Mouse (Mus musculus) 416B (cell line): Measurements from ENCODE around the gene Usp49.

ENCODE experiments used
- DNase-seq: peaks from one replicate; pipeline ENCODE4 v3.0.0; 2011; ENCODE audit warnings: low read depth

Usp49 gene

DNA sequence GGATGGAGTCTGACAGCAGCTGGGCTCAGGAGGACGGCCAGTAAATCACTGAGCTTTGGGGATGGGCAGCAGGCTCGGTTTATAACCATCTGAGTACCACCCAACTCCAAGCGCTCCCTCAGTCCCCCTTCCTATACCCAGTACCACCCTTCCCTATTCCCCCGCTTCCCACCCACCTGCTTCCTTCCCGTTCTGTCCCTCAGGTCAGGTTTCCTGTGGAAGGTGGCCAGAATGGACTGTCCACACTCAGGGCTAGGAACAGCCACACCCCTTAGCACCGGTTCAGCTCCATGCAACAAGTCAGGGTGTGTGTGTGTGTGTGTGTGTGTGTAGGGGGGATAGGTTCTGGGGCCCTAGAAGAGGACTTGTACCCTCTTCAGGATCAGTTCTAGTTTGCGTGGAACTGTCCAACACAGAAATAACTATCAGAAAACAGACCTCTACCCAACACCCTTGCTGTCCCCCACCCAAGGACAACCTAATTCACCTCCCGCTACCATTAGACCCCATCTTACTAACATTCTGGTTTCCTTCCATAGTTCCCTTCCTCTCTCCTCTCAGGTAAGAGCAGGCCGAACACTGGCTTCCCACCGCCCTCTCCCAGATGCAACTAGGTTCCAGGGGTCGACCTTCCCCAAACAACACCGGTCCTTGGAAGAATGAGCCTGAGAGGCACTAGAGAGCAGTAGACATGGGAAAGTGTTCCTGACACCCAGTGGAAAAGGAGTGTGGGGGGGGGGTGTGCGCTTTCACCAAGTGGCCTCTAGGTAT, 63.4 kb downstream of the Usp49 start:
- peak; percentile 10 for DNase-seq

GRCm38 (mm10) chr17:47694442-47694502, 63.8 kb downstream of the Usp49 start, which contains the start of gene Gm21981:
TSS of gene Gm21981 (minus strand) at chr17:47694455.
- DNase-seq, result no peak

- DNase-seq, result peak; percentile 97
Observed at GRCm38 (mm10) chr17:47694503-47695336, 64.2 kb downstream of the Usp49 start, which contains the start of gene Prickle4. TSS of gene Prickle4 (minus strand) at chr17:47694736.

- DNase-seq, result peak; percentile 19
Observed at GRCm38 (mm10) chr17:47695337-47695710, 64.8 kb downstream of the Usp49 start.

DNA sequence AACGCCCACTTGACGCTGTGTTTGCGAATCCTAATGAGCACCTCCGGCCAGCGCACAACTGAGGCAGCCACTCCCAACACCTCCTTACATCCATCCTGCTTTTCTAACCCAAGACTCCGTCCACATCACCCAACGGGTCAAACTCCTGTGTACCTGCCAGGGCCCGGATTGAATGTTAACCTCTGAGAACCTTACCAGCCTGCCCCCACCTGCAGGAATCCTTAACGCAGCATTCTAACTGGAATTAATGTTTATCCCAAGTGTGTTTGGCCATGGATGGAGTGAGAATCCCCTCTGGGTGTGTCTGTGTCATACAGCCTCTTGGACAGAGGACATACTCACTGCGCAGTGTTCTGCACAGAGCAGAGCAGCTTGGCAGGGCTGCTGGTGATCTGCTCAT, 67.7 kb downstream of the Usp49 start:
- DNase-seq, result no peak

- DNase-seq, result no peak
Observed at GRCm38 (mm10) chr17:47699055-47699454, 68.6 kb downstream of the Usp49 start.

DNA sequence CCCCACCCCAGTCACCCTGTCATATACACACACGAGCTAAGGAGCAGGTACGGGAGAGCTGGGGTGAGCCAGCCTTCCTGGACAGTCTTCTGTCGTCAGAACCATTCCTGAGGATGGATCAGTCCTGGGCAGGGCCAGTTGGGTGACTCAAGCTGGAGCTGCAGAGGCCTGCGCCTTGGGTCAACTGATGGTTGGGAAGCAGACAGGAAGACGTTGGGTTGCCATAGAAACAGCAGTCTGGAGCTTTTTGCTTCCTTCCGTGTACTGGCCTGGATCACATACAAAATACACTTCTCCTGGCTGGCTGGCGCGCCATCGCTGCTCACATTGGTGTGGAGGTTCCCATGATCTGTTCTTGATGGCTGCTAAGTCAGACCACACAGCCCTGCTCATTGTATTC, 71.3 kb downstream of the Usp49 start:
- DNase-seq, result no peak

DNA sequence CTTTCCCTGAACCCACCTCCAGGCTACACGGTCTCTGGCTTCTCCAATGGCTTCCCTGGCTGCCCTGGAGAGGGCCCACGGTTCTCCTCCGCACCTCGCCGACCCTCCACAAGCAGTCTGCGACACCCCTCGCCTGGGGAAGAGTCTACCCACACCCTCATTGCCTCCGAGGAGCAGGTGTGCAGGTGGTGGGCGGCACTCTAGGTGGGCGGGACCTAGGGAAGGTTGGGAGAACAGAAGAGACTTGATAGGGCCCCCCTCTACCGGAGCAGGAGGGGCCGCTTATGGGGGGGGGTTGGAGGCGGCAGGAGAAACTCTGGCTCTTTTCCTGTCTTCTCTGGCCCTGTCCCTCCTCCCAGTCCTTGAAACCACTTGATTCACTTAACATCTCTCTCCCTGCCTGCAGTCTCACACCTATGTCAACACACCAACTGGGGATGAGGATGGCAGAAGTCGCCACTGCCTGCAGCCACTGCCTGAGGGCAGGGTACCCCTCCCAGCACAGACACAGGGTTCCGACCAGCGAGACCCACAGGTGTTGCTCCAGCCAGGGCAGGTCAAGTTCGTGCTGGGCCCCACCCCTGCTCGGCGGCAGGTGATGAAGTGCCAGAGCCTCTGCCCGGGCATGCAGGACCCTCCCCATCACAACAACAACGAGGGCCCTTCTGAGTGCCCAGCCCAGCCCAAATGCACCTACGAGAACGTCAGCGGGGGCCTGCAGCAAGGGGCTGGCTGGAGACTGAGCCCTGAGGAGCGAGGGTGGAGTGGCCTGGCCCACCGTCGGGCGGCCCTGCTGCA, 72.3 kb downstream of the Usp49 start:
- DNase-seq, result no peak

- DNase-seq, result no peak
Observed at GRCm38 (mm10) chr17:47703556-47703955, 73.1 kb downstream of the Usp49 start.

GRCm38 (mm10) chr17:47704692-47705091, 74.2 kb downstream of the Usp49 start:
- DNase-seq, result no peak

DNA sequence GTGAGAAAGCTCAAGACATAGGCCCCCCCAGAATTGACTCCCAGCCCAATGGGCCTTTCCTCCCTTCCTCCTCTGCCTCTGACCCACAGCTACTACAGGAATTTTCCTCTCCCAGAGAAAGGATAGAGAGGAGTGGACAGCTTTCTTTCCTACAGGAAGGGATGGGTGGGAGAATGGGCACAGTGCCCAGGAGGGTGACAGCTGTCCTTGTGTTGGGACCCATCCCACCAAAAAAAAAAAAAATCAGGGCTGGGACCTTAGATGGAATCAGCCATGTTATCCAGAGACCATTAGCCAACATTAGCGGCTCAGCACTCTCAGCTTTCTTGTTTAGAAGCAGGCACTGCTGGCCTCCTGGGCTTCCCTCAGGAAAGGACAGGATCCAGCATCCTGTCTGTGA, 75.7 kb downstream of the Usp49 start:
- no peak for DNase-seq

- DNase-seq, result no peak
Observed at GRCm38 (mm10) chr17:47707961-47708360, 77.5 kb downstream of the Usp49 start.

DNA sequence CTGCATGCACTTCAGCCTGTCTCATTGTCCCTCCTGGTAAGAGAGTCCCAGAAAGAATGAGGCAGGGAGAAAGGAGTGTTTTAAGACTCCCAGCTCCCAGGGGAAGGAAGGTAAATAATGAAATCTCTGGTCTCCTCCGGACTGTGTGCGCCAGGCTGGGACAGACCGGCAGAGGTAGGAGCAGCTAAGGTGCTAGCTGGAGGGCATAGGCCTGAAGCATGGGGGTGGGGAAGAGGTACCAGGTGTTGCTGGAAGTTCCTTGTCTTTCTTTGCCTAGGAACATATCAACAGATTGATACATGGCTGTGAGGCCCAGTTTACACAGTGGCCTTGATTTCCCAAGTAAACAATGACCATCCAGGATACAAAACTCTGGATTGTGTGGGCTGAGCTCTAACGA, 78.5 kb downstream of the Usp49 start:
- no peak for DNase-seq

GRCm38 (mm10) chr17:47710036-47710435, 79.5 kb downstream of the Usp49 start:
- DNase-seq, result no peak

DNA sequence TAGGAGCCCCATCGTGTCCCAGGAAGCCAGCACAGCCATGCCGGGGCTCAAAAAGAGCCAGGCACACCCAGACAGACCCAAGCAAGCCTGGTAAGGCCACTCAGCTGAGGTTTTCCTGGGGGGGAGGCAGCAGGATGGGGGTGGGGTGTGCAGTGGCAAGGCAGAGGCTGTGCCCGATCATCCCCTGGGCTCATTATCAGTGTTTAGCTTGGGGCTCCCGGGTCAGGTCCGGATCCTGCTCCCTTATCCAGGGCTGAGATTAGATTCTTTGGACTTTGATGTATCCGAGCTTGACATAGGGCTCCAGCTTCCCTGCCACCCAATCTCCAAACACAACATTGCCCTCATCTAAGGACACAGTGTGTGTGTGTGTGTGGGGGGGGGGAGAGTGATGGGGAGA, 81.4 kb downstream of the Usp49 start:
- no peak for DNase-seq

GRCm38 (mm10) chr17:47712889-47713571, 82.5 kb downstream of the Usp49 start:
- DNase-seq, result no peak

- DNase-seq, result no peak
Observed at GRCm38 (mm10) chr17:47715037-47715436, 84.5 kb downstream of the Usp49 start.

GRCm38 (mm10) chr17:47721183-47721582, 90.7 kb downstream of the Usp49 start:
- DNase-seq, result no peak

GRCm38 (mm10) chr17:47726566-47726965, 96.1 kb downstream of the Usp49 start, which contains the start of gene Pgc:
TSS of gene Pgc (plus strand) at chr17:47726842.
- DNase-seq, result no peak

DNA sequence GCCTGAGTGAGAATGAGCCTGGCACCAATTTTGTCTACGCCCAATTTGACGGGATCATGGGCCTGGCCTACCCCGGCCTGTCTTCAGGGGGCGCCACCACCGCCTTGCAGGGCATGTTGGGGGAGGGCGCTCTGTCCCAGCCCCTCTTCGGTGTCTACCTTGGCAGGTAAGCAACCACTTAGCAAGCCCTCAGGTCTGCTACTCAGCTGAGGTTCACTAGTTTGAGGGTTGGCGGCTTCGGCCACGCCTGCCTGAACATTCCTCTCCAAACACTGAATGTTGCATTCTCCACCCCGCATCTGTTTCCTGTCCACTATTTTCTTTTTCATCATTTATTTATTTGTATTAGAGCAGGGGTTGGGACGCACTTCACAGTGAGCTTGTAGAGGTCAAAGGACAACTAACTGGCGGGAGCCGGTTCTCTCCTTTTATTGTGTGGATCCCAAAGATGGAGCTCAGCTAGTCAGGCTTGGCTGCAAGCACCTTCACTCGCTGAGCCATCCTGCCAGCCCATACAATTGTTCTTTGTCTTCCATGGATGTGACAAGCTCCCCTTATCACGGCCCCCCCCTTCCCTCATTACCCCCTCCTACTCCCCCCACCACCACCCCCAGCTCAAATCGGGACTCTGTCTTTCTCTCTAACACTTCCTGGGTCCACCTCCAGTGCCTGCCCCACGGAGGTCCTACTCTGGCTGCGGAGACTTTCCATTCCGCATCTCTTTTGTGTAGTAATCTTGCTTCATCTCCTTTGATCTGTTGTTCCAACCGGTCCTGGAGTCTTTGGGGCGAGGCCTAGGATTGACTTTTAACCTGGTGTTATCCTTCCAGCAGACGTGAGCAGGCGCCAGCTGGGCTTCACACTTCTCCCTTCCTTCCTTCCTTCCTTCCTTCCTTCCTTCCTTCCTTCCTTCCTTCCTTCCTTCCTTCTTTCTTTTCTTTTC, 100.4 kb downstream of the Usp49 start:
- no peak for DNase-seq

DNA sequence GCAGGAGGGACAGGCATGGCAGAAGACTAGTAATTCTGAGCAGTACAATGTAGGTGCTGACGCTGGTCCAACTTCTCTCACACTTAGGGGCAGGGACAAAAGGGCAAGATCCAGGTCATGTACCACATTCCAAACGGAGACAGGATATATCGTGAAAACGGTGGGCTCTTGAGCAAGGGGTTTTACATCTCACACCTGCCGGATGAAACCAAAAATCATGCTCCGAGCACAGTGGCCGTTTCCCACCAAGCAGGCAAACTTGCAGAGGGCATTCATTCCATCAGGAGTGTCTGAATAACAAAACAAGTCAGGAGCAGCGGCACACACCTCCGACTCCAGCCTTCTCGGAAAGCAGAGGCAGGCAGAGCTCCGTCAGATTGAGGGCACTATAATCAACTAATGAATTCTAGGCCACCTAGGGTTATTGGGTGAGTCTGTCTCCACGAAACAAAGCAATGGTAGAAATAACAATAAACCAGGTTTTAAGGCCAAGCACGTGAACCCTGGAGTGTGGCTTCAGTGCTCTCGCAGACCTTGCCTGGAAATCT, 105.1 kb downstream of the Usp49 start:
- no peak for DNase-seq
